Mouse (Mus musculus) testis, adult 2 months (tissue): ENCODE data around the gene Flt4.

Experiments used
- CTCF ChIP-seq: fragments of 200-500 bp; IDR thresholded peaks from 2 replicates; pipeline ENCODE4 v1.5.1; 2012; ENCODE audit warnings: low read depth, mild to moderate bottlenecking, inconsistent platforms, low read length, moderate library complexity; ENCODE audit not compliant: control insufficient read depth, insufficient read depth, insufficient replicate concordance
- POLR2A ChIP-seq: fragments of 200-500 bp; IDR thresholded peaks from 2 replicates; pipeline ENCODE4 v1.6.1; 2012; ENCODE audit warnings: low read depth, mild to moderate bottlenecking, inconsistent platforms, low read length, moderate library complexity; ENCODE audit not compliant: control insufficient read depth

GRCm38 (mm10) chr11:49625863-49626262, 16.8 kb downstream of the Flt4 start:
- no peak for TF ChIP-seq POLR2A
- TF ChIP-seq CTCF: no peak
